Mouse (Mus musculus) R1 (cell line): ENCODE measurements around the gene Duxf3.
"Not testable (repeated sequence)": the region's sequence is repeated elsewhere in the genome, so short reads cannot be mapped to it uniquely, and the experiment has no call there.

Source experiments
- DNase-seq: peaks from one replicate; pipeline ENCODE4 v3.0.0-alpha.2; 2018; ENCODE audit warnings: low read depth, low spot score

The Duxf3 gene

DNA sequence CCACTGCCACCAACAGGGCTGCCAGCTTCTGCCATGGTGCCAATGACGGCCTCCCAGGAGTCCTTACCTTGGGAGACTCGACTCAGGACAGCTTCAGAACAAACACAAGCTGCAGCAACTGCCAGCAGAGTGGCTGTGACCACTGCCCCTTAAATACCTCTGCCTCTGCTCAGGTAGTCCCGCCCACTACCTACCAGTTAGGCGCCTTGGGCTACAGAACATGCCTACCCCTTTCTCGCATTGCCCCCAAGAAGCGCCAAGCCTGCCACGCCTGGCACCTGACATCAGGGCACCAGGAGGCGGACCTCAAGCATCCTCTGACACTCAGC, at the start of gene Duxf3:
Gene Duxf3, minus strand, starts transcription at position 35 of the 329 bp plus-strand sequence.
- DNase-seq = not testable (repeated sequence)

- DNase-seq = no peak
Measured at GRCm38 (mm10) chr10:58282238-58282637, 49.8 kb upstream of the Duxf3 start.

DNA sequence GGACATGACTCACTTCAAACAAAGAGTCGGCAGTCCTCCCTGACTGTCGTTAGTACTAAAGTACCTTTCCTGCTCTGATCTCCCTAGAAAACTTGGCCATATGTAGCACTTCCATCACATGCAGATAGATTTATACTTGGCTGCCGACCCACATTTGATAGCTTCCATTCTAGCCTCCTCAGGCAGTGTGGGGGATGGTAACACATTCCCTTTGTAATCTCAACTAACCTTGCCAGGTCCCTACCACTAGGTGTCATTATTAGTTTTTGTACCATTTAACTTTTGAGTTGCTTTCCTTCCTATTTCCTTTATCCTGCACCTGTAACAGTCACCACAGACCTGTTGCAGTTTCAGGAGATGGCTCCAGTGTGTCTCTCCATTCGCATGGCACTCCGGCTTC, 26.0 kb upstream of the Duxf3 start:
- peak; percentile 41 for DNase-seq

- no peak for DNase-seq
Measured at GRCm38 (mm10) chr10:58255954-58256353, 23.5 kb upstream of the Duxf3 start.

DNA sequence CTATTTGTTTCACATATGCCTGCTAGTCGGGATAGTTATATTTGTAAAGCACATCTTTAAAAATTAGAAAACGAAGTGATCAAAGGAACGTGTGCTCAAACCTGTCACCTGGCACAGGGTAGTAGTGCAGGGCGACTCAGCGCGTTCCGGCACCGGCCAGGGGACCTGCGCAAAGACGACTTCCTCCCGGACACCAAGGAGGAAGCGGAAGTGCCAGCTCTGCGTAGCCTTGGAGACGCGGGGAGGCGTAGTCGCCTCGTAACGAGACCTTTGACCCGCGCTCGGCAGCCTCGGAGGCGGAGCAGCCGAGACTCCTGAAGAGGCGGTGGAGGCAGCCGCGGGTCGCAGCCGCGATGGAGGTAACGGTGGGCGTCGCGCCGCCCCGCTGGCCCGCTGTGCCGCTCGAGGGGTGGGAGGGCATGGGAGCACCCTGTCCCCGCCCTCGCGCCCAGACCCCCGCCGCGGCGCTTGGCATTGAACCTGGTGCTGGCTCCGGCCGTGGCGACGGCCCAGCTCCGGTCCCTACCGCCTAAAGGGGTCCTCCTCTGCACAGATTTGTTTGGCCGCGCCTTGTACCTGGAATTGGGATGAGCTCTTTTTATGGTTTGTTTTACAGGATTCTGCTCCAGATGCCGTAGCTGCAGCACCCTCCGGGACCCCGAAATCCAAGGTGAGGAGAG, 22.9 kb upstream of the Duxf3 start, which contains the start of gene Gcc2:
Gene Gcc2, plus strand, starts transcription at position 285 of the 680 bp plus-strand sequence.
- peak; percentile 96 for DNase-seq

DNA sequence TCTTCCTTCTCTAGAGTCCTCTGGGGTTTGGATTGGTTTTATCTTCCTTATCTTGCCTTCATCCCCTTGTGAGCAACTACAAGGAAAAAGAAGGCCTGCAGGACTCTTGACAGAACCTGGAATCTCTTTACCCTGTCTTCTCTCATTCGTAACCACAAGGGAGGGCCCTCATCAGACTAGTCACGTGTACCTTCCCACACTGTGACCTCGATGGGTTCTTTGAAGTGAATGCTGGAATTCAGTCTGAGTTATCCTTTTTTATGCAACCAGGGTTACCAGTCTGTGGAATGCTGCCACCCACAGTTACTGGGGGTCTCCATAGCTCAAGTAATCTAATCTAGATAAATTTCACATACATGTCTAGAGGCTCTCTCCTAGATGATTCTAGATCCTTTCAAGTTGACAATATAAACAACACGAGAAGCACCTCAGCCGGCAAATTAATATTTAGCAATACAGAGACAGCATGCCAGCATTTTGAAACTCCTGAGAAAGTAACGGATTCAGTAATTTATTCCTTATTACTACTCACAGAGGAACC, 22.2 kb upstream of the Duxf3 start:
- peak; percentile 24 for DNase-seq

- no peak for DNase-seq
Measured at GRCm38 (mm10) chr10:58249535-58249934, 17.1 kb upstream of the Duxf3 start.

DNA sequence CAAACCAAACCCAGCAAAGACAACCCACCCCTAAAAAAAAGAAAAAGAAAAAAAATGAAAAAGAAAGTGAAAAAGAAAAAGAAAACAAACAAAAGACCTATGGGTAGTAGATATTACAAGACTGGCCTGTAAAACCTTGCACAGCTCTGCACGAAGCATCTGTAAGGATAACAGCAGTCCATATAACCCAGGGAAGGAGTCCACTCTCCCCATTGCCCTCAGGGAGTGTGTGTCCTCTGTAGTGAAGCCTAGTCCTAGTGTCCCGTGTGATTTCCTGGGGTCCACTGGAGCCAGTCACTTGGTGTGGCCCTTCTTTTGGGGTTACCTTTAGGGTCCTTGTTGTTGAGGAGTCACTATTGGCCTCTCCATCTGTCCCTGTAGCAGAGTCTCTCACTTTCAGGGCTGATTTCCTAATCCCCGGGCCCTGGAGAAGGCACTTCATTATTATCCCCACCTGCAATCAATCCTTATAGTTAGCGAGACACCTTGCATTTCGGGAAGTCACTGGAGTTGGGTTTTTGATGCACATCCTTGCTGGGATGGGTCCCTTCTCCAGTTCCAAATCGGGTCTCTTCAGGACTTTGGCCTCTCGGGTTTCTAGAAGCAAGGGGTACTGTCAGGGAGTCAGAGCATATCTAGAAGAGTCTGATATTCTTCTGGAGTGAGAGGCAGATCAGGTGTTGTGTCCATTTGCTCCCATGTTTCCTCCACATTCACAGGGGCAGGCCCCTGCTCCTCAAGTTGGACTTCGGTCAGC, 6.7 kb upstream of the Duxf3 start:
- DNase-seq = peak; percentile 59

DNA sequence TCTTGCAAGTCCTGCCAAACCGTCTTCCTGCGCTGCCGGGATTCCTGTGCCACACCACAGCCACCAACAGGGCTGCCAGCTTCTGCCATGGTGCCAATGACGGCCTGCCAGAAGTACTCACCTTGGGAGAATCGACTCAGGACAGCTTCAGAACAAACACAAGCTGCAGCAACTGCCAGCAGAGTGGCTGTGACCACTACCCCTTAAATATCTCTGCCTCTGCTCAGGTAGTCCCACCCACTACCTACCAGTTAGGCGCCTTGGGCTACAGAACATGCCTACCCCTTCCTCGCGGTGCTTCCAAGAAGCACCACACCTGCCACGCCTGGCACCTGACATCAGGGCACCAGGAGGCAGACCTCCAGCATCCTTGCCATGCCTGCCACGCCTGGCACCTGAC, 4.1 kb upstream of the Duxf3 start, which contains the start of gene Gm4981:
Gene Gm4981, minus strand, starts transcription at position 89 of the 400 bp plus-strand sequence.
- peak; percentile 31 for DNase-seq

DNA sequence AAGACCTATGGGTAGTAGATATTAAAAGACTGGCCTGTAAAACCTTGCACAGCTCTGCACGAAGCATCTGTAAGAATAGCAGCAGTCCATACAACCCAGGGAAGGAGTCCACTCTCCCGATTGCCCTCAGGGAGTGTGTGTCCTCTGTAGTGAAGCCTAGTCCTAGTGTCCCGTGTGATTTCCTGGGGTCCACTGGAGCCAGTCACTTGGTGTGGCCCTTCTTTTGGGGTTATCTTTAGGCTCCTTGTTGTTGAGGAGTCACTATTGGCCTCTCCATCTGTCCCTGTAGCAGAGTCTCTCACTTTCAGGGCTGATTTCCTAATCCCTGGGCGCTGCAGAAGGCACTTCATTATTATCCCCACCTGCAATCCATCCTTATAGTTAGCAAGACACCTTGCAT, 2.5 kb upstream of the Duxf3 start:
- not testable (repeated sequence) for DNase-seq

DNA sequence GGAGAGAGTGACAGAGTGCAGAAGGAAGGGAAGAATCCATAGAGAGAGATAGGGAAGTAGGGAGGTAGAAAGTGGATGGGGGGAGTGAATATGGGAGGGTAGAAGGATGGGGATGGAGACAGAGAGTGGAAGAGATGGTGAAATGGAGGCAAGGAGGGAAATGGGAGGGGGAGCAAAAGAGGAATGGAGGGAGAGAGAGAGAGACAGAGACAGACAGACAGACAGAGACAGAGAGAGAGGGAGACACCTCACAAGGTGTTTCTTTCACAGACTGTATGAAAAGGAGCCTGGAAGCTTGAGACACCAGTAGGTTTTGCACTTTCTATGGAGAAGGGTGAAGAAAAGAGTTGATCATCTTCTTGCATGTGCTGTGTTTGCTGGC, 1.3 kb upstream of the Duxf3 start:
- DNase-seq = peak; percentile 8

DNA sequence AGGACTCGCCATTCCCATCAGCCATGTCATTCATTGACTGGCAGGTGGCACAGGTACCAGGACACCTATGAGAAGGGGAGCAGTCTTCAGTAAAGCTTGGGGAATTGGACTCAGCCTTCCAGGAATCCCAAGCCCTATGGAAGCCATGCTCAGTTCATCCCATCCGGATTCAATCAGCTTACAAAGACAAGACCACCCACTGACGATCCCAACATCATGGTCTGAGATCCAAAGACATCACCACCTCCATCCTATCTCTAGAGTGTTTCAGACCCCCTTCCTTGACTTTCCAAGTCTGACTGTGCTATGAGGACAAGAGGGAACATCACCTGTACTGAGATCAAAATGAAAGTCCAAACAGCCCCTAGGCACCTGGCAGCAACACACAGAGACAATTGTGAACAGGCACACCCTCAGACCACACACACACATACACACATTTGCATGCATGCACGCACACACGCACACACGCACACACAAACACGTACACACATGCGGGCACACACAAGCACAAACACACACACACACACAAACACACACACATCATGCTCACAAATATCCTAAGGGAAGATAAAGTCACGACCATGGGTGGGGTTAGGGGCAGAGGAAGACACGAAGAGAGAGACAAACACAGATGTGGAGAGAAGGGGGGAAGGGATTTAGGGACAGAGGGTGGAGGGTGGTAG, 722 bp upstream of the Duxf3 start:
- not testable (repeated sequence) for DNase-seq

DNA sequence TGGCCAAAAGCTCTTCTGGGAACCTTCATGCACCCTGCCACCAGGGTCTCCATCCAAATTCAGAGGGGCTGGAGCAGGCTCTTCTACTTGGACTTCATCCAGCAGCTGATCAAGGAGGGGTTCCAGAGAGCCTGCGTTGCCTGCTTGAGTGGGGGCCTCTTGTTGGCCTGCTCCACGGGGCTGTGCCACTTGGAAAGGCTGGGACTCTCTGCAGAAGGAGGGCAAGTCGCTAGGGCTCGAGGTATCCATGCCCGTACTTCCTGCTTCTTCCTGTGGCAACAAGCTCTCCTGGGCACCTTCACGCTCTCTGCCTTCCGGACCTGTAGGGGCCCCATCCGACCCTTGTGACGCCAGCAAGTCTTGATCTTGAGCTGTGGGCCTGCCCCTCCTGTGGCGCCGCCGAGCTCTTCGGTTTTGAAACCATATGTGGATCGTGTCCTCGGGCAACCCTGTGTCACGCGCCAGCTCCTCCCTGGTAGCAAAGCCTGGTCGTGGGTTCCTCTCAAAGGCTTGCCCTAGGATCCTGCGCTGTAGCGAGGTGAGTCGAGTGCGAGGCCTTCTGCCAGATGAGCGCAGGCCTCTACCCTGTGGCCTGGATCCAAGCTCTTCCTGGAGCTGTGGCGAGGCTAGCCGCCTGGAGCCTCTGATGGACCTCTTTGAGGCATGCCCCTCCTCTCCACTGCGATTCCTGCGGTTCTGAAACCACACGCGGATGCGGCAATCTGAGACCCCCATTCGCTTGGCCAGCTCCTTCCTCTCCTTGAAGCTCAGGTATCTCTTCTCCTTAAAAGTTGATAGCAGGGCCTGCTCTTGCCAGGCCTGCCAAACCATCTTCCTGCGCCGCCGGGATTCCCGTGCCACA, 465 bp downstream of the Duxf3 start:
- DNase-seq = peak; percentile 87

DNA sequence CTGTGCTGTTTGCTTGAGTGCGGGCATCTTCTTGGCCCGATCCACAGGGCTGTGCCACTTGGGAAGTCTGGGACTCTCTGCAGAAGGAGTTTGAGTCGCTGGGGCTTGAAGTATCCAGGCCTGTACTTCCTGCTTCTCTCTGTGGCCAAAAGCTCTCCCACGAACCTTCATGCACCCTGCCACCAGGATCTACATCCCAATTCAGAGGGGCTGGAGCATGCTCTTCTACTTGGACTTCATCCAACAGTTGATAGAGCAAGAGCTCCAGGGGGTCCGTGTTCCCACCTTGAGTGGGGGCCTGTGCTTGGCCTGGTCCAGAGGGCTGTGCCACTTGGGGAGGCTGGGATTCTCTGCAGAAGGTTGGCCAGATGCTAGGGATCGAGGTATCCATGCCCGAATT, 1.4 kb downstream of the Duxf3 start:
- DNase-seq = peak; percentile 41

DNA sequence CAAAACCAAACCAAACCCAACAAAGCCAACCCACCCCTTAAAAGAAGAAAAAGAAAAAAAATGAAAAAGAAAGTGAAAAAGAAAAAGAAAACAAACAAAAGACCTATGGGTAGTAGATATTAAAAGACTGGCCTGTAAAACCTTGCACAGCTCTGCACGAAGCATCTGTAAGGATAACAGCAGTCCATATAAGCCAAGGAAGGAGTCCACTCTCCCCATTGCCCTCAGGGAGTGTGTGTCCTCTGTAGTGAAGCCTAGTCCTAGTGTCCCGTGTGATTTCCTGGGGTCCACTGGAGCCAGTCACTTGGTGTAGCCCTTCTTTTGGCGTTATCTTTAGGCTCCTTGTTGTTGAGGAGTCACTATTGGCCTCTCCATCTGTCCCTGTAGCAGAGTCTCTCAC, 2.5 kb downstream of the Duxf3 start:
- not testable (repeated sequence) for DNase-seq

DNA sequence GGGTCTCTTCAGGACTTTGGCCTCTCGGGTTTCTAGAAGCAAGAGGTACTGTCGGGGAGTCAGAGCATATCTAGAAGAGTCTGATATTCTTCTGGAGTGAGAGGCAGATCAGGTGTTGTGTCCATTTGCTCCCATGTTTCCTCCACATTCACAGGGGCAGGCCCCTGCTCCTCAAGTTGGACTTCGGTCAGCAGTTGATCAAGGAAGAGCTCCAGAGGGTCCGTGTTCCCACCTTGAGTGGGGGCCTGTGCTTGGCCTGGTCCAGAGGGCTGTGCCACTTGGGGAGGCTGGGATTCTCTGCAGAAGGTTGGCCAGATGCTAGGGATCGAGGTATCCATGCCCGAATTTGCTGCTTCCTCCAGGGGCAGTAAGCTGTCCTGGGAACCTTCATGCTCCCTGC, 4.7 kb downstream of the Duxf3 start:
- not testable (repeated sequence) for DNase-seq

DNA sequence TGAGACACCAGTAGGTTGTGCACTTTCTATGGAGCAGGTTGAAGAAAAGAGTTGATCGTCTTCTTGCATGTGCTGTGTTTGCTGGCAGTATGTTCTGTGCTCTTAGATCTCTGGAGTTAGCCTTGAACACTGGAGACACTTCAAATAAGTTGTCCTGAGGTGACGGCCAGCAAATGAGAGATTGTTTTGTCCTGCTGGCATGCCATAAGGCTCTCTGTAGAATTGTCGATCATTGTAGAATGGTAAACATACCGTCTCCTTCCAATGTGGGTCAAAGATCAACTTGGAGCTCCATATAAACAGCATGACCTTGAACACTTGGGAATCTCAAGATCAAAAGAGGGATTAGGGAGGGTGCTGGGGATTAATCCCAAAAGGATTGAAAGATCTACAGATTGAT, 6.1 kb downstream of the Duxf3 start:
- DNase-seq = peak; percentile 57

DNA sequence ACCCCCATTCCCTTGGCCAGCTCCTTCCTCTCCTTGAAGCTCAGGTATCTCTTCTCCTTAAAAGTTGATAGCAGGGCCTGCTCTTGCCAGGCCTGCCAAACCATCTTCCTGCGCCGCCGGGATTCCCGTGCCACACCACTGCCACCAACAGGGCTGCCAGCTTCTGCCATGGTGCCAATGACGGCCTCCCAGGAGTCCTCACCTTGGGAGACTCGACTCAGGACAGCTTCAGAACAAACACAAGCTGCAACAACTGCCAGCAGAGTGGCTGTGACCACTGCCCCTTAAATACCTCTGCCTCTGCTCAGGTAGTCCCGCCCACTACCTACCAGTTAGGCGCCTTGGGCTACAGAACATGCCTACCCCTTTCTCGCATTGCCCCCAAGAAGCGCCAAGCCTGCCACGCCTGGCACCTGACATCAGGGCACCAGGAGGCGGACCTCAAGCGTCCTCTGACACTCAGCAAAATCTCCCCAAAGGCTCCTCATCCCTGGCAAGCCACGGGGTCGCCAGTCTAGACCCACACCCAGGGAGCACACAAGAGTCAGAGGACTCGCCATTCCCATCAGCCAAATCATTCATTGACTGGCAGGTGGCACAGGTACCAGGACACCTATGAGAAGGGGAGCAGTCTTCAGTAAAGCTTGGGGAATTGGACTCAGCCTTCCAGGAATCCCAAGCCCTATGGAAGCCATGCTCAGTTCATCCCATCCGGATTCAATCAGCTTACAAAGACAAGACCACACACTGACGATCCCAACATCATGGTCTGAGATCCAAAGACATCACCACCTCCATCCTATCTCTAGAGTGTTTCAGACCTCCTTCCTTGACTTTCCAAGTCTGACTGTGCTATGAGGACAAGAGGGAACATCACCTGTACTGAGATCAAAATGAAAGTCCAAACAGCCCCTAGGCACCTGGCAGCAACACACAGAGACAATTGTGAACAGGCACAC, 7.4 kb downstream of the Duxf3 start, which contains the start of gene AW822073:
Gene AW822073, minus strand, starts transcription at position 104 of the 959 bp plus-strand sequence.
- peak; percentile 68 for DNase-seq

GRCm38 (mm10) chr10:58223972-58224805, 8.3 kb downstream of the Duxf3 start:
- DNase-seq = peak; percentile 81
